Mouse (Mus musculus) testis, adult 2 months (tissue): ENCODE data around the gene Olfml2a. TPM values are rescaled to one million over a fixed set of nuclear protein-coding genes. Genes with fewer than 3 reads are reported as not detected.

Source experiments
- H3K27ac ChIP-seq: fragments of 200-500 bp; 2 replicates; pipeline ENCODE4 v1.5.1; 2012; ENCODE audit warnings: low read depth, low read length; ENCODE audit not compliant: control insufficient read depth, insufficient read depth
- H3K27me3 ChIP-seq: fragments of 200-500 bp; 2 replicates; pipeline ENCODE4 v1.6.1; 2012; ENCODE audit warnings: mild to moderate bottlenecking, low read length, moderate library complexity; ENCODE audit not compliant: control insufficient read depth, insufficient read depth
- H3K36me3 ChIP-seq: fragments of 200-500 bp; 2 replicates; pipeline ENCODE4 v1.6.1; 2012; ENCODE audit warnings: mild to moderate bottlenecking, low read length; ENCODE audit not compliant: control insufficient read depth, insufficient read depth
- H3K4me1 ChIP-seq: fragments of 200-500 bp; 2 replicates; pipeline ENCODE4 v1.6.1; 2012; ENCODE audit warnings: low read length; ENCODE audit not compliant: control insufficient read depth, insufficient read depth
- H3K4me3 ChIP-seq: fragments of 200-500 bp; 2 replicates; pipeline ENCODE4 v1.5.1; 2012; ENCODE audit warnings: low read depth, mild to moderate bottlenecking, low read length, moderate library complexity, mixed read lengths; ENCODE audit not compliant: control insufficient read depth
- CTCF ChIP-seq: fragments of 200-500 bp; IDR thresholded peaks from 2 replicates; pipeline ENCODE4 v1.5.1; 2012; ENCODE audit warnings: low read depth, mild to moderate bottlenecking, inconsistent platforms, low read length, moderate library complexity; ENCODE audit not compliant: control insufficient read depth, insufficient read depth, insufficient replicate concordance
- POLR2A ChIP-seq: fragments of 200-500 bp; IDR thresholded peaks from 2 replicates; pipeline ENCODE4 v1.6.1; 2012; ENCODE audit warnings: low read depth, mild to moderate bottlenecking, inconsistent platforms, low read length, moderate library complexity; ENCODE audit not compliant: control insufficient read depth
- polyA plus RNA-seq: library from polyadenylated mRNA; depleted of rRNA; stranded (reverse); fragments of >200 nt; gene quantifications from 2 replicates; pipeline ENCODE4 v1.2.3, GENCODE M21; 2012

Gene Olfml2a
- polyA plus RNA-seq, 1 experiment = 1.6 TPM

GRCm38 (mm10) chr2:38973701-38974100 lies 41.9 kb downstream of the Olfml2a start:
- no peak overlapping the region for H3K27ac ChIP-seq
- H3K36me3 ChIP-seq = no peaks in the 10 kb centered on the region
- TF ChIP-seq CTCF (no peak), POLR2A (no peak)
- no peak overlapping the region for H3K4me3 ChIP-seq
- H3K4me1 ChIP-seq = peaks cover 3% of the 10 kb centered on the region
- H3K27me3 ChIP-seq = no peaks in the 10 kb centered on the region

DNA sequence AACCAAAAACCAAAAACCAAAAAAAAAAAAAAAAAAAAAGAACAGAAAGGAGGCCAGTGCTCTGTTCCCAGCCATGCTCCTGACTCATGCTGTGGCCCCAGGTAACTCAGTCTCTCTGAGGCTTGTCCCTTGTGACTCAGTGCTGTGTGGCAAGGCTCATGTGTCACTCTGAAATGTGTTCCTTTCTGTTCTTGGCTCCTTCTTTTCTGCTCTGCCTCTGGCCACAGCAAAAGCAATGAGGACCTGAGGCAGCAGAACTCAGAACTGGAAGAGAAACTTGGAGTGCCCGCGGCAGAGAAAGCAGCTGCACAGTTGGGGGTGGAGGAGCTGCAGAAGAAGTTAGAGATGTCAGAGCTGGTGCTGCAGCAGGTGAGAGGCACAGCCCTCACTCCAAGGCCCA lies 42.4 kb downstream of the Olfml2a start:
- Histone ChIP-seq H3K4me3 (no peak overlapping the region), H3K27me3 (no peaks in the 10 kb centered on the region), H3K36me3 (no peaks in the 10 kb centered on the region), H3K27ac (no peak overlapping the region), H3K4me1 (peaks cover 3% of the 10 kb centered on the region)
- no peak for TF ChIP-seq POLR2A
- TF ChIP-seq CTCF = no peak

- TF ChIP-seq CTCF = no peak
- no peak for TF ChIP-seq POLR2A
- H3K36me3 ChIP-seq = no peaks in the 10 kb centered on the region
Measured at GRCm38 (mm10) chr2:38975181-38975580, 43.4 kb downstream of the Olfml2a start.

DNA sequence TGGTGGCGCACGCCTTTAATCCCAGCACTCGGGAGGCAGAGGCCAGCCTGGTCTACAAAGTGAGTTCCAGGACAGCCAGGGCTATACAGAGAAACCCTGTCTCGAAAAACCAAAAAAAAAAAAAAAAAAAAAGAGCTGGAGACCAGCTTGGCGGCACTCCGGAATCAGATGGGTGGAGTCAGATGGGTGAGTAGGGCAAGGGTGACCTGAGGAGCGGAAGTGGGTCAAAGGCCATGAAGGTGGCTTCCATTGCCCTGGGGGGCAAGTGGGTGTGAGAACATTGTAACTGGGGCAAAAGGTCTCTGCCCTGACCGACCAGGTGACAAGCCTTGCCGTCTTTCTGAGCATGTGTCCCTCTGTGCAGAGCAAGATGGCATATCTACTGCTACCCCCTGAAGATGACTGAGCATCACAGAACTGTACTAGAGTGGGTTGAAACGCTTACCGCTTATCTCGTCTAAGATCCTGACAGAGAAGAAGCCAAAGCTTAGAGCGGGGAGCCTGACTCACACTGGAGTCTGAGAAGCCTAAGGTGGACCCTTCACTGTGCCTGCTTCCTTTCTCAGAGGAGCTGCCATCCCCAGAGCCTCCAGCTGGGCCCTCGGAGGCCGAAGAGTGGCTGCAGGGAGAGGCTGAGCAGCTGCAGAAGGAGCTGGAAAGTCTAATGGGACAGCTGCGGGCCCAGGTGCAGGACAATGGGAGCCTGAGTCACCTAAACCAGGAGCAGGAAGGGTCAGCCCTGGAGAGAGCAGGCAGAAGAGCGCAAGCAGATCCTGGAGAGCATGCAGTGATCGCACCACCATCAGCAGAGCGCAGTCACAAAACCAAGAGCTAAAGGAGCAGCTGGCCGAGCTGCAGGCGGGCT lies 44.4 kb downstream of the Olfml2a start:
- TF ChIP-seq POLR2A = no peak
- no peak for TF ChIP-seq CTCF
- Histone ChIP-seq H3K36me3 (no peaks in the 10 kb centered on the region), H3K27me3 (no peaks in the 10 kb centered on the region), H3K4me1 (peaks cover 3% of the 10 kb centered on the region), H3K27ac (no peak overlapping the region), H3K4me3 (no peak overlapping the region)

More at GRCm38 (mm10) chr2:38975181-38975580, 43.4 kb downstream of the Olfml2a start:
- H3K27ac ChIP-seq = no peak overlapping the region
- H3K4me1 ChIP-seq = peaks cover 3% of the 10 kb centered on the region
- H3K4me3 ChIP-seq = 0 out of 2 replicates have a peak overlapping the region, but pooled peaks have one; percentile 24
- H3K27me3 ChIP-seq = no peaks in the 10 kb centered on the region

- Histone ChIP-seq H3K36me3 (no peaks in the 10 kb centered on the region), H3K27ac (no peak overlapping the region), H3K4me1 (peaks cover 3% of the 10 kb centered on the region), H3K4me3 (no peak overlapping the region), H3K27me3 (no peaks in the 10 kb centered on the region)
- TF ChIP-seq CTCF = no peak
- TF ChIP-seq POLR2A = no peak
Measured at GRCm38 (mm10) chr2:38977837-38978236, 46.1 kb downstream of the Olfml2a start.

DNA sequence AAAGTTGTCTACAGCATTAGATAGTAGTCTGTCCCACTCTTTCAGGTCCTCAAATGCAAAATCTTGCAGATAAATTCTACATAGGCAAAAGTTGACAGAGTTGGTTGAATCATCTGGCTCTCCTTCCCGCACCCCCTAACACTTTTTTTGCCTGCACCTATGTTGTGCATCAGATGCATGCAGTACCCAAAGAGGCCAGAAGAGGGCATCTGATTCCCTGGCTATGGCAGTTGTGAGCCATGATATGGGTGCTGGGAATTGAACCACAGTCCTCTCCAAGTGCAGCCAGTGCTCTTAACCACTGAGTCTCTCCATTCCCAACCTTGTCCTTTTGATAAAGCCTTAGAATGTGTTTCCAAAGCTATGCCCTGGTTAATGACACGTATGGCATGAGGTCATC lies 51.7 kb downstream of the Olfml2a start:
- TF ChIP-seq POLR2A (no peak), CTCF (peak; percentile 70; the same call in 1 of the 2 replicates)
- Histone ChIP-seq H3K27ac (no peak overlapping the region), H3K4me1 (no peaks in the 10 kb centered on the region), H3K36me3 (no peaks in the 10 kb centered on the region), H3K4me3 (no peak overlapping the region), H3K27me3 (no peaks in the 10 kb centered on the region)

- no peak overlapping the region for H3K27ac ChIP-seq
- H3K4me1 ChIP-seq = no peaks in the 10 kb centered on the region; the same call in 1 of the 2 replicates
- no peaks in the 10 kb centered on the region for H3K36me3 ChIP-seq
- no peaks in the 10 kb centered on the region for H3K27me3 ChIP-seq
- no peak for TF ChIP-seq CTCF
- TF ChIP-seq POLR2A = no peak
- peak overlapping the region; percentile 29 for H3K4me3 ChIP-seq
Measured at GRCm38 (mm10) chr2:38986580-38986979, 54.8 kb downstream of the Olfml2a start.

GRCm38 (mm10) chr2:38987371-38987770 lies 55.6 kb downstream of the Olfml2a start:
- Histone ChIP-seq H3K27me3 (no peaks in the 10 kb centered on the region), H3K4me1 (no peaks in the 10 kb centered on the region; the same call in 1 of the 2 replicates)

More at GRCm38 (mm10) chr2:38987371-38987770, 55.6 kb downstream of the Olfml2a start:
- TF ChIP-seq POLR2A (no peak), CTCF (no peak)
- Histone ChIP-seq H3K36me3 (no peaks in the 10 kb centered on the region), H3K27ac (no peak overlapping the region), H3K4me3 (no peak overlapping the region)
